Mouse (Mus musculus) heart, postnatal 0 days (tissue): ENCODE data around the gene Uri1. TPM values are rescaled to one million over a fixed set of nuclear protein-coding genes. Genes with fewer than 3 reads are reported as not detected.

ENCODE experiments used
- ATAC-seq: fragments of 200-750 bp; cut with Nextera tagmentation; 2 replicates; pipeline ENCODE4 v1.8.0; 2017; ENCODE audit warnings: low read depth, moderate number of reproducible peaks, moderate library complexity; ENCODE audit not compliant: insufficient read depth
- DNase-seq: peaks from one replicate; pipeline ENCODE4 v3.0.0-alpha.2; 2016; ENCODE audit warnings: low spot score
- H3K27ac ChIP-seq: fragments of 300-500 bp; sonication (generic); 2 replicates; pipeline ENCODE4 v1.5.1; 2014; ENCODE audit warnings: low read depth, mild to moderate bottlenecking
- H3K27me3 ChIP-seq: fragments of 300-500 bp; sonication (generic); 2 replicates; pipeline ENCODE4 v1.6.1; 2014; ENCODE audit warnings: low read length, mixed read lengths; ENCODE audit not compliant: control insufficient read depth, insufficient read depth
- H3K36me3 ChIP-seq: fragments of 300-500 bp; sonication (generic); replicated peaks from 2 replicates; pipeline ENCODE4 v1.6.1; 2014; ENCODE audit warnings: low read length, mixed read lengths; ENCODE audit not compliant: control insufficient read depth, insufficient read depth
- H3K4me1 ChIP-seq: fragments of 300-500 bp; sonication (generic); 2 replicates; pipeline ENCODE4 v1.6.1; 2014; ENCODE audit warnings: antibody characterized with exemption; ENCODE audit not compliant: control insufficient read depth, insufficient read depth
- H3K4me2 ChIP-seq: fragments of 300-500 bp; sonication (generic); 2 replicates; pipeline ENCODE4 v1.6.1; 2014; ENCODE audit warnings: low read depth, mild to moderate bottlenecking, low read length, moderate library complexity
- H3K4me3 ChIP-seq: fragments of 300-500 bp; sonication (generic); 2 replicates; pipeline ENCODE4 v1.5.1; 2014; ENCODE audit warnings: low read depth, low read length
- H3K9ac ChIP-seq: fragments of 300-500 bp; sonication (generic); replicated peaks from 2 replicates; pipeline ENCODE4 v1.6.1; 2014; ENCODE audit warnings: low read depth, low read length, mixed read lengths
- H3K9me3 ChIP-seq: fragments of 300-500 bp; sonication (generic); replicated peaks from 2 replicates; pipeline ENCODE4 v1.6.1; 2016; ENCODE audit warnings: low read length; ENCODE audit not compliant: control insufficient read depth
- CTCF ChIP-seq: IDR thresholded peaks from 2 replicates; pipeline ENCODE4 v1.5.1; 2016; ENCODE audit warnings: antibody characterized with exemption, control low read depth, low read depth
- EP300 ChIP-seq: IDR thresholded peaks from 2 replicates; pipeline ENCODE4 v1.6.1; 2016; ENCODE audit warnings: antibody characterized with exemption, low read depth
- WGBS: fragments of 180-500 bp; shearing (Covaris S2); extraction: QIAGEN DNeasy Blood & Tissue Kit; methylation state at CpG from one replicate; pipeline ENCODE4 v1.1.7; 2014; 5-methylcytosine and 5-hydroxymethylcytosine counted together
- polyA plus RNA-seq: library from polyadenylated mRNA; unstranded; fragments of >200 nt; fragmentation: Nextera tagmentation; extraction: Ambion mirVana; gene quantifications from 2 replicates; pipeline ENCODE4 v1.2.1, GENCODE M21; 2015
- total RNA-seq: library from RNA; depleted of rRNA; stranded (reverse); fragments of >200 nt; gene quantifications from 2 replicates; pipeline ENCODE4 v1.2.3, GENCODE M21; 2014; ENCODE audit warnings: low replicate concordance

Gene Uri1
- total and polyA plus RNA-seq, 2 experiments from 2014 or later = 22.2 to 25.3 TPM

GRCm38 (mm10) chr7:38037586-38037985 is 14.2 kb upstream of the Uri1 start:
- no peaks in the 10 kb centered on the region for H3K27me3 ChIP-seq
- no peaks in the 10 kb centered on the region for H3K36me3 ChIP-seq
- H3K4me2 ChIP-seq = no peak overlapping the region
- no peaks in the 10 kb centered on the region for H3K9me3 ChIP-seq
- H3K4me3 ChIP-seq = no peak overlapping the region
- no peaks in the 10 kb centered on the region for H3K4me1 ChIP-seq
- WGBS = 68% methylated on average over 5 of the region's 5 CpGs
- TF ChIP-seq CTCF (no peak), EP300 (no peak)
- DNase-seq (no peak), ATAC-seq (no peak)
- no peak overlapping the region for H3K9ac ChIP-seq
- no peak overlapping the region for H3K27ac ChIP-seq

GRCm38 (mm10) chr7:38031183-38031582 is 7.8 kb upstream of the Uri1 start:
- DNase-seq = no peak
- H3K9me3 ChIP-seq = no peaks in the 10 kb centered on the region
- no peak overlapping the region for H3K4me3 ChIP-seq
- no peaks in the 10 kb centered on the region for H3K27me3 ChIP-seq
- H3K27ac ChIP-seq = no peak overlapping the region
- 76% methylated on average over 4 of the region's 4 CpGs for WGBS
- H3K9ac ChIP-seq = no peak overlapping the region
- no peaks in the 10 kb centered on the region for H3K4me1 ChIP-seq
- no peaks in the 10 kb centered on the region for H3K36me3 ChIP-seq
- no peak overlapping the region for H3K4me2 ChIP-seq
- TF ChIP-seq CTCF = no peak
- no peak for TF ChIP-seq EP300
- no peak for ATAC-seq

GRCm38 (mm10) chr7:38030606-38031005 is 7.3 kb upstream of the Uri1 start:
- H3K9me3 ChIP-seq = no peaks in the 10 kb centered on the region
- H3K4me3 ChIP-seq = no peak overlapping the region
- no peaks in the 10 kb centered on the region for H3K4me1 ChIP-seq
- H3K27ac ChIP-seq = no peak overlapping the region
- no peak for DNase-seq
- no peak overlapping the region for H3K9ac ChIP-seq
- WGBS = 28% methylated on average over 6 of the region's 6 CpGs
- H3K4me2 ChIP-seq = no peak overlapping the region
- H3K27me3 ChIP-seq = no peaks in the 10 kb centered on the region
- TF ChIP-seq EP300 (no peak), CTCF (no peak)
- no peaks in the 10 kb centered on the region for H3K36me3 ChIP-seq
- no peak for ATAC-seq

GRCm38 (mm10) chr7:38029986-38030385 is 6.6 kb upstream of the Uri1 start:
- Histone ChIP-seq H3K4me3 (no peak overlapping the region), H3K36me3 (no peaks in the 10 kb centered on the region), H3K9me3 (no peaks in the 10 kb centered on the region), H3K4me1 (no peaks in the 10 kb centered on the region), H3K9ac (no peak overlapping the region), H3K27me3 (no peaks in the 10 kb centered on the region), H3K27ac (no peak overlapping the region), H3K4me2 (no peak overlapping the region)
- ATAC-seq = no peak
- DNase-seq = no peak
- TF ChIP-seq CTCF (no peak), EP300 (no peak)
- WGBS = 29% methylated on average over 2 of the region's 2 CpGs

GRCm38 (mm10) chr7:38029083-38029482 is 5.7 kb upstream of the Uri1 start:
- no peaks in the 10 kb centered on the region for H3K9me3 ChIP-seq
- H3K9ac ChIP-seq = no peak overlapping the region
- no peaks in the 10 kb centered on the region for H3K4me1 ChIP-seq
- no peak overlapping the region for H3K4me2 ChIP-seq
- no peaks in the 10 kb centered on the region for H3K36me3 ChIP-seq
- H3K27ac ChIP-seq = no peak overlapping the region
- H3K27me3 ChIP-seq = no peaks in the 10 kb centered on the region
- TF ChIP-seq EP300 (no peak), CTCF (no peak)
- ATAC-seq = no peak
- DNase-seq = no peak
- no peak overlapping the region for H3K4me3 ChIP-seq
- WGBS = 43% methylated on average over 5 of the region's 5 CpGs

- Histone ChIP-seq H3K4me2 (no peak overlapping the region), H3K9ac (no peak overlapping the region), H3K27ac (no peak overlapping the region), H3K9me3 (no peaks in the 10 kb centered on the region), H3K36me3 (no peaks in the 10 kb centered on the region), H3K4me1 (no peaks in the 10 kb centered on the region), H3K27me3 (no peaks in the 10 kb centered on the region), H3K4me3 (no peak overlapping the region)
- ATAC-seq (no peak), DNase-seq (no peak)
- TF ChIP-seq EP300 (no peak), CTCF (no peak)
- WGBS = 77% methylated on average over 7 of the region's 7 CpGs
Observed at GRCm38 (mm10) chr7:38027940-38028600, 4.7 kb upstream of the Uri1 start.
